ENCODE assay signal across 16 mouse cellular contexts in genomic region chr11:111688186-111688860, GRCm38 (mm10).
DNase-seq lines count a peak whose midpoint lies in the region; ATAC-seq lines count a peak whose summit lies in the region.
"Had no signal": no experiment of that assay in that cellular context is flagged by ENCODE, and none has a peak within 500 bp of the region (broad histone marks: within the 10 kb centered on the region; RNA-seq: fewer than 3 reads in every experiment).

No protein-coding gene starts in this region.

- no peak overlapping the region for H3K9ac ChIP-seq in midbrain, embryonic 11.5 days (ENCODE audit: low read length)
- no peak overlapping the region for H3K9ac ChIP-seq in midbrain, embryonic 14.5 days (replicated peaks; ENCODE audit: low read length)
- no peak overlapping the region for H3K9ac ChIP-seq in liver, embryonic 12.5 days
- H3K9ac ChIP-seq: hindbrain, embryonic 13.5 days; lung, embryonic 15.5 days; stomach, embryonic 15.5 days had no signal

- no peak for ATAC-seq in midbrain, embryonic 11.5 days (ENCODE audit: low FRiP score)
- no peak for ATAC-seq in midbrain, embryonic 14.5 days (ENCODE audit: low FRiP score, low TSS enrichment)
- no peak for ATAC-seq in liver, embryonic 12.5 days
- ATAC-seq in erythroid progenitor cell, adult 5-6 weeks (replicated peaks; ENCODE audit: low FRiP score, poor library complexity, severe bottlenecking) = no peak

- intact Hi-C loops in left cerebral cortex, postnatal 4 days (cut with DNase I) = no loop called here

- H3K4me1 ChIP-seq in midbrain, embryonic 11.5 days (ENCODE audit: control insufficient read depth, insufficient read depth, low read length) = no peaks in the 10 kb centered on the region
- no peaks in the 10 kb centered on the region for H3K4me1 ChIP-seq in midbrain, embryonic 14.5 days (ENCODE audit: control insufficient read depth, insufficient read depth, low read length)
- H3K4me1 ChIP-seq in liver, embryonic 12.5 days = peaks cover 31% of the 10 kb centered on the region
- H3K4me1 ChIP-seq: hindbrain, embryonic 13.5 days; stomach, embryonic 15.5 days had no signal

- no peaks in the 10 kb centered on the region for H3K27me3 ChIP-seq in midbrain, embryonic 11.5 days (ENCODE audit: control insufficient read depth, insufficient read depth, low read length)
- no peaks in the 10 kb centered on the region for H3K27me3 ChIP-seq in midbrain, embryonic 14.5 days (ENCODE audit: control insufficient read depth, insufficient read depth, low read length)
- H3K27me3 ChIP-seq in liver, embryonic 12.5 days (replicated peaks) = no peaks in the 10 kb centered on the region
- H3K27me3 ChIP-seq: hindbrain, embryonic 13.5 days; lung, embryonic 15.5 days; megakaryocyte, embryonic 14.5 days; stomach, embryonic 15.5 days had no signal

- peak; percentile 60 for DNase-seq in midbrain, embryonic 11.5 days (ENCODE audit: low spot score, missing footprints)
- DNase-seq in midbrain, embryonic 14.5 days = no peak
- peak; percentile 46 for DNase-seq in adipocyte (ENCODE audit: low spot score)
- no peak for DNase-seq in urinary bladder, adult 18-20 months (ENCODE audit: low spot score in 2 of 2)
- no peak for DNase-seq in left cerebral cortex, postnatal 4 days
- DNase-seq: adrenal gland, adult 8-10 months; cerebellum, adult 18-20 months; gastrocnemius, postnatal 14 days; kidney, adult 11 months; kidney, postnatal 4 days had no signal

- no peak overlapping the region for H3K27ac ChIP-seq in midbrain, embryonic 11.5 days (ENCODE audit: low read depth, low read length)
- H3K27ac ChIP-seq in midbrain, embryonic 14.5 days (replicated peaks; ENCODE audit: low read depth, low read length) = no peak overlapping the region
- peak overlapping the region; percentile 75 for H3K27ac ChIP-seq in liver, embryonic 12.5 days
- H3K27ac ChIP-seq: hindbrain, embryonic 13.5 days; lung, embryonic 15.5 days; stomach, embryonic 15.5 days had no signal

- WGBS in midbrain, embryonic 11.5 days = 87% methylated on average over 6 of the region's 6 CpGs
- WGBS in midbrain, embryonic 14.5 days = 83% methylated on average over 6 of the region's 6 CpGs
- WGBS in liver, embryonic 12.5 days (ENCODE audit: insufficient replicate concordance) = 58% methylated on average over 6 of the region's 6 CpGs

- no peak overlapping the region for H3K4me2 ChIP-seq in midbrain, embryonic 11.5 days
- H3K4me2 ChIP-seq in midbrain, embryonic 14.5 days (ENCODE audit: low read length) = no peak overlapping the region
- H3K4me2 ChIP-seq in liver, embryonic 12.5 days = peak overlapping the region; percentile 34; the same call in 1 of the 2 replicates
- H3K4me2 ChIP-seq: hindbrain, embryonic 13.5 days; lung, embryonic 15.5 days; stomach, embryonic 15.5 days had no signal

- no peak overlapping the region for H3K4me3 ChIP-seq in midbrain, embryonic 11.5 days (ENCODE audit: low read depth, low read length)
- no peak overlapping the region for H3K4me3 ChIP-seq in midbrain, embryonic 14.5 days (replicated peaks; ENCODE audit: low read depth, low read length)
- no peak overlapping the region for H3K4me3 ChIP-seq in liver, embryonic 12.5 days
- H3K4me3 ChIP-seq: hindbrain, embryonic 13.5 days; lung, embryonic 15.5 days; megakaryocyte, embryonic 14.5 days; stomach, embryonic 15.5 days had no signal

- no peaks in the 10 kb centered on the region for H3K9me3 ChIP-seq in midbrain, embryonic 11.5 days (ENCODE audit: control insufficient read depth, low read length)
- H3K9me3 ChIP-seq in midbrain, embryonic 14.5 days (ENCODE audit: control insufficient read depth, low read length) = no peaks in the 10 kb centered on the region
- H3K9me3 ChIP-seq in liver, embryonic 12.5 days (replicated peaks) = no peaks in the 10 kb centered on the region
- H3K9me3 ChIP-seq: hindbrain, embryonic 13.5 days; lung, embryonic 15.5 days; megakaryocyte, embryonic 14.5 days; stomach, embryonic 15.5 days had no signal

- H3K36me3 ChIP-seq in midbrain, embryonic 11.5 days (ENCODE audit: control insufficient read depth, insufficient read depth, low read length) = no peaks in the 10 kb centered on the region
- H3K36me3 ChIP-seq in midbrain, embryonic 14.5 days (ENCODE audit: control insufficient read depth, insufficient read depth, low read length) = no peaks in the 10 kb centered on the region
- no peaks in the 10 kb centered on the region for H3K36me3 ChIP-seq in liver, embryonic 12.5 days
- H3K36me3 ChIP-seq: hindbrain, embryonic 13.5 days; lung, embryonic 15.5 days; stomach, embryonic 15.5 days had no signal

Comparison
In these comparisons a context has a peak if more than half of its experiments do, and no peak if none do; other contexts are left out.
1. DNase-seq: peak in midbrain, embryonic 11.5 days (single experiment) and adipocyte (single experiment); none in midbrain, embryonic 14.5 days (single experiment), urinary bladder, adult 18-20 months (0 of 2) and left cerebral cortex, postnatal 4 days (single experiment).